Mouse (Mus musculus): Measurements from ENCODE around the gene Tpcn2. TPM values are rescaled to one million over a fixed set of nuclear protein-coding genes. Genes with fewer than 3 reads are reported as not detected.

Gene Tpcn2
- polyA plus RNA-seq, 1 experiment from 2014 or later = 4.6 TPM

- Histone ChIP-seq H3K27ac (no peak overlapping the region), H3K36me3 (peaks cover 33% of the 10 kb centered on the region; the same call in 1 of the 2 replicates), H3K4me3 (no peak overlapping the region), H3K4me2 (no peak overlapping the region), H3K9ac (no peak overlapping the region), H3K9me3 (replicated peaks) (no peaks in the 10 kb centered on the region), H3K27me3 (no peaks in the 10 kb centered on the region), H3K4me1 (replicated peaks) (peaks cover 8% of the 10 kb centered on the region)
- ATAC-seq (replicated peaks; ENCODE audit: insufficient number of reproducible peaks, insufficient read depth, low FRiP score, low read depth) = no peak
- WGBS = 86% methylated on average over 7 of the region's 7 CpGs
These were observed 14.9 kb downstream of the Tpcn2 start for GRCm38 (mm10) chr7:145268890-145269289.

GRCm38 (mm10) chr7:145266011-145266410 is 17.8 kb downstream of the Tpcn2 start:
- no peak for ATAC-seq (replicated peaks; ENCODE audit: insufficient number of reproducible peaks, insufficient read depth, low FRiP score, low read depth)
- H3K4me3 ChIP-seq = no peak overlapping the region
- H3K27ac ChIP-seq = no peak overlapping the region
- peaks cover 8% of the 10 kb centered on the region for H3K4me1 ChIP-seq (replicated peaks)
- H3K9ac ChIP-seq = no peak overlapping the region
- H3K9me3 ChIP-seq (replicated peaks) = no peaks in the 10 kb centered on the region
- H3K4me2 ChIP-seq = no peak overlapping the region
- H3K27me3 ChIP-seq = no peaks in the 10 kb centered on the region
- peaks cover 13% of the 10 kb centered on the region; the same call in 1 of the 2 replicates for H3K36me3 ChIP-seq
- 72% methylated on average over 2 of the region's 2 CpGs for WGBS

- no peaks in the 10 kb centered on the region for H3K9me3 ChIP-seq (replicated peaks)
- H3K36me3 ChIP-seq = peaks cover 20% of the 10 kb centered on the region; the same call in 1 of the 2 replicates
- peaks cover 8% of the 10 kb centered on the region for H3K4me1 ChIP-seq (replicated peaks)
- ATAC-seq (replicated peaks; ENCODE audit: insufficient number of reproducible peaks, insufficient read depth, low FRiP score, low read depth) = no peak
- no peak overlapping the region for H3K4me2 ChIP-seq
- H3K9ac ChIP-seq = no peak overlapping the region
- peak overlapping the region; percentile 33; the same call in 1 of the 2 replicates for H3K27ac ChIP-seq
- no peaks in the 10 kb centered on the region for H3K27me3 ChIP-seq
- WGBS = 55% methylated on average over 9 of the region's 9 CpGs
- H3K4me3 ChIP-seq = no peak overlapping the region
These were observed 19.6 kb downstream of the Tpcn2 start for GRCm38 (mm10) chr7:145264202-145264601.

DNA sequence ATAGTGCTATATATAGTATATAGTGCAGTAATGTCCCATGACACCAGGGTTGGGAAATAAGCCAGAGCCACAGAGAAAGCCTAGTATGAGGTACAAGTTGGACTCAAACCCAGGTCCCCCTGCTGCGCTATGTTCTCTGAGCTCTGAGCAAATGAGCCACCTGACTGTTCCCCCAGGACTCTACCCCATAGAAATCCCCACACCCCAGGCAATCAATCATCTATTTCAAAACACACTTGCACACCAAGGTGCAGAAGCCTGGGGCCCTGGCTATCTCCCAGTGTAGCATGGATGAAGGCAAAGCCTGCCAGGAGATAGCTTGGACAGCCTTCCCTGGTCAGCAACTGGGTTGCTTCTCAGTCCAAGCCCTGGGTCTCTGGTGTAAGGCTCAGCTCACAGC is 27.7 kb downstream of the Tpcn2 start:
- no peak for ATAC-seq (replicated peaks; ENCODE audit: insufficient number of reproducible peaks, insufficient read depth, low FRiP score, low read depth)
- H3K4me2 ChIP-seq = no peak overlapping the region
- 92% methylated on average over 1 of the region's 1 CpGs for WGBS
- H3K4me1 ChIP-seq (replicated peaks) = 0 out of 2 replicates have a peak, but pooled peaks cover 7% of the 10 kb centered on the region
- H3K27ac ChIP-seq = no peak overlapping the region
- no peaks in the 10 kb centered on the region for H3K9me3 ChIP-seq (replicated peaks)
- 0 out of 2 replicates have a peak, but pooled peaks cover 16% of the 10 kb centered on the region for H3K36me3 ChIP-seq
- no peak overlapping the region for H3K4me3 ChIP-seq
- H3K9ac ChIP-seq = no peak overlapping the region
- no peaks in the 10 kb centered on the region for H3K27me3 ChIP-seq

DNA sequence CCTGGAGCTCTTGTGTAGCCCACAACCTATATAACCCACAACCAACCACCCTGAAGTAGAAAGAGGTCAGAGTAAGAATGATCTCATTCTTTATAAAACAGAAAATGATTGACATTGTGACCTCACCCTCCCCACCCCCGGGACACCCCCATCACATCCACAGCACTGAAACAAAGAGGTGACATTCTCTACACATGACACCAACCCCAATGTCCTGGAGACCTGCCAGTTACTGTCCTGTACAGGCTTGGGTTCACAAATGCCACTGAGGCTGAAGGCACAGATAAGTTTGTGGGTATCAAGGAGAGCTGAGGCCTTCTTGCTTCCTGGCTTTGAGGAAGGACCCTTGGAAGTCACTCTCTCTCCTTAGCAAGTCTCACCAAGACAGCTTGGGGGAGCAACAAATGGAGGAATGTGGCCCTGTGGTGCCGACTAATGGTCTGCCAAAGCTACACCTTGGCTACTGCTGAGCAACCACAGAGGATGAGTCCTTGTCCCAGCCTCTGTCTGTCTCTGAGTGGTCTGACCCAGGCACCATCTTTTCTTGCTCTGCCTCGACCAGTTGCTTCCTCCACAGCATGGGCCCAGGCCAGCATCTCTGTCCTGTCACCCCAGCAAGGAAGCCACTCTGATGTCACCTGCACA is 29.7 kb downstream of the Tpcn2 start:
- Histone ChIP-seq H3K4me3 (no peak overlapping the region), H3K9ac (no peak overlapping the region), H3K27ac (no peak overlapping the region), H3K36me3 (0 out of 2 replicates have a peak, but pooled peaks cover 9% of the 10 kb centered on the region), H3K4me1 (replicated peaks) (0 out of 2 replicates have a peak, but pooled peaks cover 7% of the 10 kb centered on the region), H3K4me2 (no peak overlapping the region), H3K27me3 (no peaks in the 10 kb centered on the region), H3K9me3 (replicated peaks) (no peaks in the 10 kb centered on the region)
- WGBS = 53% methylated on average over 3 of the region's 3 CpGs
- no peak for ATAC-seq (replicated peaks; ENCODE audit: insufficient number of reproducible peaks, insufficient read depth, low FRiP score, low read depth)

GRCm38 (mm10) chr7:145252715-145253476 is 30.9 kb downstream of the Tpcn2 start:
- ATAC-seq (replicated peaks; ENCODE audit: insufficient number of reproducible peaks, insufficient read depth, low FRiP score, low read depth) = peak; percentile 74; the same call in 1 of the 2 replicates
- 0 out of 2 replicates have a peak, but pooled peaks cover 7% of the 10 kb centered on the region for H3K4me1 ChIP-seq (replicated peaks)
- H3K27me3 ChIP-seq = no peaks in the 10 kb centered on the region
- H3K4me3 ChIP-seq = no peak overlapping the region
- H3K36me3 ChIP-seq = 0 out of 2 replicates have a peak, but pooled peaks cover 9% of the 10 kb centered on the region
- no peak overlapping the region for H3K9ac ChIP-seq
- WGBS = 28% methylated on average over 8 of the region's 8 CpGs
- no peak overlapping the region for H3K4me2 ChIP-seq
- no peak overlapping the region for H3K27ac ChIP-seq
- H3K9me3 ChIP-seq (replicated peaks) = no peaks in the 10 kb centered on the region

DNA sequence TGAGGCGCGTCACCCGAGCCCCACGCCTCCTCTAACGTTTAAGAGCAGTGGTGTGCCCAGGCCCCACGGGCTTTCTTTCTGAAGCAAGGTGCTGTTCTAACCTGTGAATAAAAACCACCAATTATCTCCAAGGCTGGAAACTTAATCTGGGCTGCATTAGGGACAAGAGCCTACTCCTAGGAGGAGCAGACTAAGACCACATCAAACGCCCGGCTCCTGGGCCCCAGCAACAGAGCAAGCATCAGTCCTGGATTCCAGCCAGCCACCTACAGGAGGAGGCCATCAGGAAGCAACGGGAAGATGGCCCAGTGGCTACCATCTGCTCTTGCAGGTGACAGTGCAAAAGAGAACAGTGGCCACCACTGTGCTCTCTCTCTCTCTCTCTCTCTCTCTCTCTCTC is 33.6 kb downstream of the Tpcn2 start:
- WGBS = 69% methylated on average over 9 of the region's 9 CpGs
- H3K36me3 ChIP-seq = no peaks in the 10 kb centered on the region
- no peaks in the 10 kb centered on the region for H3K9me3 ChIP-seq (replicated peaks)
- no peak overlapping the region for H3K27ac ChIP-seq
- ATAC-seq (replicated peaks; ENCODE audit: insufficient number of reproducible peaks, insufficient read depth, low FRiP score, low read depth) = no peak
- no peak overlapping the region for H3K4me2 ChIP-seq
- H3K4me3 ChIP-seq = no peak overlapping the region
- H3K9ac ChIP-seq = no peak overlapping the region
- H3K27me3 ChIP-seq = no peaks in the 10 kb centered on the region
- H3K4me1 ChIP-seq (replicated peaks) = 0 out of 2 replicates have a peak, but pooled peaks cover 7% of the 10 kb centered on the region

GRCm38 (mm10) chr7:145248911-145249310 is 34.9 kb downstream of the Tpcn2 start:
- Histone ChIP-seq H3K36me3 (no peaks in the 10 kb centered on the region), H3K4me3 (no peak overlapping the region), H3K27ac (no peak overlapping the region), H3K9me3 (replicated peaks) (no peaks in the 10 kb centered on the region), H3K4me1 (replicated peaks) (0 out of 2 replicates have a peak, but pooled peaks cover 7% of the 10 kb centered on the region), H3K27me3 (no peaks in the 10 kb centered on the region), H3K4me2 (no peak overlapping the region), H3K9ac (no peak overlapping the region)
- 72% methylated on average over 2 of the region's 2 CpGs for WGBS
- ATAC-seq (replicated peaks; ENCODE audit: insufficient number of reproducible peaks, insufficient read depth, low FRiP score, low read depth) = no peak

GRCm38 (mm10) chr7:145242851-145243712 is 40.7 kb downstream of the Tpcn2 start:
- WGBS = 13% methylated on average over 9 of the region's 9 CpGs
- ATAC-seq (replicated peaks; ENCODE audit: insufficient number of reproducible peaks, insufficient read depth, low FRiP score, low read depth) = peak; percentile 58; the same call in 1 of the 2 replicates
- 0 out of 2 replicates have a peak, but pooled peaks cover 5% of the 10 kb centered on the region for H3K4me1 ChIP-seq (replicated peaks)
- H3K9ac ChIP-seq = no peak overlapping the region
- H3K9me3 ChIP-seq (replicated peaks) = no peaks in the 10 kb centered on the region
- no peak overlapping the region for H3K27ac ChIP-seq
- no peak overlapping the region for H3K4me2 ChIP-seq
- no peak overlapping the region for H3K4me3 ChIP-seq
- H3K27me3 ChIP-seq = no peaks in the 10 kb centered on the region
- H3K36me3 ChIP-seq = no peaks in the 10 kb centered on the region

GRCm38 (mm10) chr7:145242028-145242427 is 41.8 kb downstream of the Tpcn2 start:
- no peak overlapping the region for H3K4me2 ChIP-seq
- no peak overlapping the region for H3K27ac ChIP-seq
- H3K9me3 ChIP-seq (replicated peaks) = no peaks in the 10 kb centered on the region
- no peak overlapping the region for H3K4me3 ChIP-seq
- 68% methylated on average over 9 of the region's 9 CpGs for WGBS
- H3K36me3 ChIP-seq = no peaks in the 10 kb centered on the region
- no peak overlapping the region for H3K9ac ChIP-seq
- H3K27me3 ChIP-seq = no peaks in the 10 kb centered on the region
- ATAC-seq (replicated peaks; ENCODE audit: insufficient number of reproducible peaks, insufficient read depth, low FRiP score, low read depth) = no peak
- 0 out of 2 replicates have a peak, but pooled peaks cover 5% of the 10 kb centered on the region for H3K4me1 ChIP-seq (replicated peaks)

DNA sequence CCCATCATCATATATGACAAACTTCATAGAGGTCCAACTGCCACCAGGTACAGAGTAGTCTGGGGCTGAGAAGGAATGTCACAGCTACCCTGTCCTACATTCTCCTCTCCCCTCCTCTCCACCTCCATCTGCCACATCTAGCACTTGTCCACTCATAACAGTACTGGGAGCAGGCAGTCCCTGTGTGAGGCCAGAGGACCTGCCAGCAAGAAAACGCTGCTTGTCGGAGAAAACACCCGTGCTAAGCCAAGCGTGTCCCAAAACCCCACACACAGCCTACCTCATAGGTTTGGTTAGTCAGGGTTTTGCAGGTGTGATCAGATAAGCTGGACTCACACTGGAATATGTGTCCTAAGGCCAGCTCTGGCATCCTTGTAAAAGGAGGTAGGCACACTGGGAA is 42.9 kb downstream of the Tpcn2 start:
- Histone ChIP-seq H3K9me3 (replicated peaks) (no peaks in the 10 kb centered on the region), H3K27ac (no peak overlapping the region), H3K36me3 (no peaks in the 10 kb centered on the region), H3K4me2 (no peak overlapping the region), H3K27me3 (no peaks in the 10 kb centered on the region), H3K9ac (no peak overlapping the region), H3K4me1 (replicated peaks) (0 out of 2 replicates have a peak, but pooled peaks cover 5% of the 10 kb centered on the region), H3K4me3 (no peak overlapping the region)
- WGBS = 86% methylated on average over 4 of the region's 4 CpGs
- ATAC-seq (replicated peaks; ENCODE audit: insufficient number of reproducible peaks, insufficient read depth, low FRiP score, low read depth) = no peak
